ENCODE assay signal across 8 mouse cellular contexts in the genomic region with DNA sequence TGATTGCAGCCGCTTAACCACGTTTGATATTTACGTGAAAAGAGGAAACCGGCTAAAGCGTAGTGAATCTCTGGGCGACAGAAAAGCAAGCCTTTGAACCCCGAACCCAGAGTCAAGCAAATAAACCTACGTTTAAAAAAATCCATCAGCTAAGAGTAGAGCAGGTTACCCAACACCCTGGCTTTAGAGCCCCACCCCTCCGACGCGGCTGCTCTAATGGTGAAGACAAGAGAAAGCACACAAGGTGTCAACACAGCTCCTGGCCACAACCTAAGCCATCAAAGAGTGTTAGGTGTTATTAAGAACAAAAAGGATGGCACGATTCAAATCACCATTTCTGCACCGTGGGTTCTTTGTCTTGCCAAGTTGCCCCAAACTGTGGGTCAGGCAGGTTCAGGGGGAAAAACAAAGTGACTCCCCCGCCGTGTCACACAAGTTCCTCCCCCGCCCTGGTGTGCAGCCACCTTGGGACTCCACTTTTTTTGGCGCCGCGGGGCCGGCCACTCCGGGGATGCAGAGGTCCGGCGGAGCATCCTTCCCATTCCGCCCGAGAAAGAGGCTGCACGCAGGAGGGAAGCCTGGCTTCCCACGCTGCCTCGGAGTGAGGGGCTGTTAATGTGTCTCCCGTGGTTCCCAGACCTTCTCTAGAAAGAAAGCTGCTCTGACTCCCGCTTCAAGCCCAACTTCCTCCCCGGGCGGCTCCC. TPM values are rescaled to one million over a fixed set of nuclear protein-coding genes. Genes with fewer than 3 reads are reported as not detected.
A peak's percentile ranks its signal among the peaks of the same experiment; 100 is the strongest.
DNase-seq lines count a peak whose midpoint lies in the region; ATAC-seq and TF ChIP-seq lines count a peak whose summit lies in the region.

No protein-coding gene starts in this region.

- DNase-seq in layer of hippocampus, adult 2 months (ENCODE audit: low spot score in 2 of 2): no peak
- no peak for DNase-seq in layer of hippocampus, adult 8-10 months (ENCODE audit: low spot score in 2 of 2)
- peak; percentile 31 for DNase-seq in MEL-GATA-1-ER (ENCODE audit: extremely low read depth, low read depth)
- no peak for DNase-seq in forebrain, embryonic 11.5 days (ENCODE audit: low spot score)
- no peak for DNase-seq in liver, embryonic 11.5 days (ENCODE audit: low spot score)
- no peak for DNase-seq in frontal cortex, postnatal 10 days (ENCODE audit: low spot score in 2 of 2)
- no peak for DNase-seq in layer of hippocampus, postnatal 25 days (ENCODE audit: extremely low spot score in 1 of 2, low spot score in 1 of 2)

- peak overlapping the region; percentile 64 for H3K4me3 ChIP-seq in layer of hippocampus, adult 2 months
- peak overlapping the region; percentile 66 for H3K4me3 ChIP-seq in forebrain, embryonic 11.5 days (ENCODE audit: low read depth, low read length)
- peak overlapping the region; percentile 87 for H3K4me3 ChIP-seq in liver, embryonic 11.5 days (ENCODE audit: low read depth, low read length)
- peak overlapping the region; percentile 51 for H3K4me3 ChIP-seq in olfactory bulb, adult 2 months (ENCODE audit: insufficient read depth, low read depth, low read length)

- WGBS in forebrain, embryonic 11.5 days: 3% methylated on average over 32 of the region's 32 CpGs
- WGBS in liver, embryonic 11.5 days: 2% methylated on average over 32 of the region's 32 CpGs
- 4% methylated on average over 32 of the region's 32 CpGs for WGBS in olfactory bulb, adult 2 months

- peak overlapping the region; percentile 62 for H3K9ac ChIP-seq in forebrain, embryonic 11.5 days (ENCODE audit: low read length)
- peak overlapping the region; percentile 82 for H3K9ac ChIP-seq in liver, embryonic 11.5 days (ENCODE audit: low read depth, low read length)

- TF ChIP-seq POLR2A in olfactory bulb, adult 2 months (IDR thresholded peaks at IDR 0.05; ENCODE audit: insufficient read depth, low read depth, low read length): no peak

- H3K9me3 ChIP-seq in forebrain, embryonic 11.5 days (ENCODE audit: control insufficient read depth, low read length): no peaks in the 10 kb centered on the region
- H3K9me3 ChIP-seq in liver, embryonic 11.5 days (ENCODE audit: control insufficient read depth, low read length): no peaks in the 10 kb centered on the region

- ATAC-seq in forebrain, embryonic 11.5 days (replicated peaks; ENCODE audit: low FRiP score): peak; percentile 63
- no peak for ATAC-seq in liver, embryonic 11.5 days (replicated peaks; ENCODE audit: low FRiP score)

- H3K4me1 ChIP-seq in forebrain, embryonic 11.5 days (replicated peaks; ENCODE audit: control insufficient read depth, insufficient read depth, low read length): peaks cover 8% of the 10 kb centered on the region; the same call in 1 of the 2 replicates
- H3K4me1 ChIP-seq in liver, embryonic 11.5 days (replicated peaks; ENCODE audit: control insufficient read depth, insufficient read depth, low read length): peaks cover 42% of the 10 kb centered on the region
- peaks cover 14% of the 10 kb centered on the region for H3K4me1 ChIP-seq in olfactory bulb, adult 2 months (ENCODE audit: control insufficient read depth, insufficient read depth, low read length)

- H3K27me3 ChIP-seq in forebrain, embryonic 11.5 days (ENCODE audit: control insufficient read depth, insufficient read depth, low read length): peaks cover 50% of the 10 kb centered on the region
- peaks cover 36% of the 10 kb centered on the region for H3K27me3 ChIP-seq in liver, embryonic 11.5 days (replicated peaks; ENCODE audit: control insufficient read depth, insufficient read depth, low read length)

- peak overlapping the region; percentile 99 for H3K4me2 ChIP-seq in forebrain, embryonic 11.5 days (ENCODE audit: low read depth, low read length, severe bottlenecking)
- H3K4me2 ChIP-seq in liver, embryonic 11.5 days: peak overlapping the region; percentile 100

- H3K27ac ChIP-seq in layer of hippocampus, adult 2 months: peak overlapping the region; percentile 62
- H3K27ac ChIP-seq in forebrain, embryonic 11.5 days (ENCODE audit: low read depth, low read length): no peak overlapping the region
- peak overlapping the region; percentile 21; the same call in 1 of the 2 replicates for H3K27ac ChIP-seq in liver, embryonic 11.5 days (ENCODE audit: low read depth, low read length)
- no peak overlapping the region for H3K27ac ChIP-seq in olfactory bulb, adult 2 months (ENCODE audit: insufficient read depth, low read depth, low read length)

- H3K36me3 ChIP-seq in forebrain, embryonic 11.5 days (ENCODE audit: control insufficient read depth, insufficient read depth, low read length): no peaks in the 10 kb centered on the region
- no peaks in the 10 kb centered on the region for H3K36me3 ChIP-seq in liver, embryonic 11.5 days (ENCODE audit: control insufficient read depth, insufficient read depth, low read length)

- TF ChIP-seq CTCF in layer of hippocampus, adult 2 months (conservative IDR thresholded peaks at IDR 0.05): no peak
- no peak for TF ChIP-seq CTCF in olfactory bulb, adult 2 months (IDR thresholded peaks at IDR 0.05; ENCODE audit: insufficient read depth, low read depth, low read length)

RNA-seq across cellular contexts. Expression of gene Rgs10, which starts 1.2 kb away (rescaled TPM):
- total RNA-seq in layer of hippocampus, adult 2 months (2021): 10 to 100 TPM; 43.4 to 44.1 TPM
- 10 to 100 TPM; 41.3 to 80.9 (median 59.9) TPM for total RNA-seq in layer of hippocampus, adult 8-10 months (2022)
- 6.0 and 6.6 TPM in 2 replicates for polyA plus RNA-seq in forebrain, embryonic 11.5 days (2014; fragmentation: Nextera tagmentation; extraction: Ambion mirVana)
- 88.1 and 88.2 TPM in 2 replicates for polyA plus RNA-seq in liver, embryonic 11.5 days (2014; fragmentation: Nextera tagmentation; extraction: Ambion mirVana)
- not detected in 2 replicates for polyA plus RNA-seq in olfactory bulb, adult 2 months (2012; ENCODE audit: insufficient read depth, insufficient read length, low replicate concordance, missing spikeins)
- total RNA-seq in layer of hippocampus, postnatal 25 days (2021): 10 to 100 TPM; 42.3 to 48.8 TPM

RNA-seq across cellular contexts. Expression of gene Tial1, which starts 44.1 kb away (rescaled TPM):
- 100 to 1,000 TPM; 111 to 128 TPM for total RNA-seq in layer of hippocampus, adult 2 months (2021)
- 100 to 1,000 TPM; 107 to 155 (median 123) TPM for total RNA-seq in layer of hippocampus, adult 8-10 months (2022)
- 37.9 and 48.2 TPM in 2 replicates for polyA plus RNA-seq in forebrain, embryonic 11.5 days (2014; fragmentation: Nextera tagmentation; extraction: Ambion mirVana)
- polyA plus RNA-seq in liver, embryonic 11.5 days (2014; fragmentation: Nextera tagmentation; extraction: Ambion mirVana): 34.0 and 34.8 TPM in 2 replicates
- not detected in 2 replicates for polyA plus RNA-seq in olfactory bulb, adult 2 months (2012; ENCODE audit: insufficient read depth, insufficient read length, low replicate concordance, missing spikeins)
- total RNA-seq in layer of hippocampus, postnatal 25 days (2021): 100 to 1,000 TPM in 1 of 2 experiments, 10 to 100 TPM in 1; 92.6 to 117 TPM

Comparison
In these comparisons a context has a peak if more than half of its experiments do, and no peak if none do; other contexts are left out.
1. H3K27ac ChIP-seq: peak in layer of hippocampus, adult 2 months (single experiment) and liver, embryonic 11.5 days (single experiment); none in forebrain, embryonic 11.5 days (single experiment) and olfactory bulb, adult 2 months (single experiment).
2. Peak in every context shown above with its lines, with median percentiles within 50 percentile points of each other: H3K4me3 ChIP-seq.